Mouse (Mus musculus): Measurements from ENCODE around the gene Heatr9.

- no peak for TF ChIP-seq CTCF (IDR thresholded peaks at IDR 0.05; ENCODE audit: control insufficient read depth, insufficient read depth, insufficient read length)
- no peak for TF ChIP-seq MYOG (IDR thresholded peaks at IDR 0.05; ENCODE audit: control insufficient read depth, extremely low read depth, insufficient read length)
- no peak for TF ChIP-seq MAX (IDR thresholded peaks at IDR 0.05)
- TF ChIP-seq USF1 (IDR thresholded peaks at IDR 0.05; ENCODE audit: low read depth): no peak
- TF ChIP-seq CEBPB (IDR thresholded peaks at IDR 0.05; ENCODE audit: low read depth): no peak
- TF ChIP-seq MYOD1 (IDR thresholded peaks at IDR 0.05; ENCODE audit: control insufficient read depth, insufficient read length, low read depth): no peak
- TF ChIP-seq FOSL1 (IDR thresholded peaks at IDR 0.05; ENCODE audit: insufficient read depth, low read length, poor library complexity, severe bottlenecking): no peak
Observed at GRCm38 (mm10) chr11:83473235-83474016, 48.5 kb downstream of the Heatr9 start.

Data from C2C12 (cell line).